Mouse (Mus musculus) midbrain, embryonic 14.5 days (tissue): ENCODE data around the gene Rnf44. TPM values are rescaled to one million over a fixed set of nuclear protein-coding genes. Genes with fewer than 3 reads are reported as not detected.

Experiments used
- ATAC-seq: fragments of 200-750 bp; cut with Nextera tagmentation; 2 replicates; pipeline ENCODE4 v1.8.0; 2017; ENCODE audit warnings: moderate number of reproducible peaks, moderate library complexity; ENCODE audit not compliant: low FRiP score, low TSS enrichment
- DNase-seq: peaks from one replicate; pipeline ENCODE4 v3.0.0-alpha.2; 2015
- H3K27ac ChIP-seq: fragments of 300-500 bp; sonication (generic); replicated peaks from 2 replicates; pipeline ENCODE4 v1.5.1; 2014; ENCODE audit warnings: mild to moderate bottlenecking, low read depth, low read length, moderate library complexity
- H3K27me3 ChIP-seq: fragments of 300-500 bp; sonication (generic); 2 replicates; pipeline ENCODE4 v1.6.1; 2014; ENCODE audit warnings: low read length, control low read depth, mixed read lengths; ENCODE audit not compliant: control insufficient read depth, insufficient read depth
- H3K36me3 ChIP-seq: fragments of 300-500 bp; sonication (generic); 2 replicates; pipeline ENCODE4 v1.6.1; 2014; ENCODE audit warnings: low read length, control low read depth; ENCODE audit not compliant: control insufficient read depth, insufficient read depth
- H3K4me1 ChIP-seq: fragments of 300-500 bp; sonication (generic); 2 replicates; pipeline ENCODE4 v1.6.1; 2014; ENCODE audit warnings: mild to moderate bottlenecking, antibody characterized with exemption, low read length, control low read depth; ENCODE audit not compliant: control insufficient read depth, insufficient read depth
- H3K4me2 ChIP-seq: fragments of 300-500 bp; sonication (generic); 2 replicates; pipeline ENCODE4 v1.6.1; 2014; ENCODE audit warnings: mild to moderate bottlenecking, low read length, moderate library complexity
- H3K4me3 ChIP-seq: fragments of 300-500 bp; sonication (generic); replicated peaks from 2 replicates; pipeline ENCODE4 v1.5.1; 2014; ENCODE audit warnings: low read depth, low read length
- H3K9ac ChIP-seq: fragments of 300-500 bp; sonication (generic); replicated peaks from 2 replicates; pipeline ENCODE4 v1.6.1; 2014; ENCODE audit warnings: mild to moderate bottlenecking, low read length, moderate library complexity
- H3K9me3 ChIP-seq: fragments of 300-500 bp; sonication (generic); 2 replicates; pipeline ENCODE4 v1.6.1; 2016; ENCODE audit warnings: low read length, control low read depth, mixed read lengths; ENCODE audit not compliant: control insufficient read depth
- WGBS: fragments of 180-500 bp; shearing (Covaris S2); extraction: QIAGEN DNeasy Blood & Tissue Kit; methylation state at CpG from one replicate; pipeline ENCODE4 v1.1.7; 2014; 5-methylcytosine and 5-hydroxymethylcytosine counted together
- polyA plus RNA-seq: library from polyadenylated mRNA; unstranded; fragments of >200 nt; fragmentation: Nextera tagmentation; extraction: Ambion mirVana; gene quantifications from 2 replicates; pipeline ENCODE4 v1.2.1, GENCODE M21; 2014

Rnf44 gene
- polyA plus RNA-seq = 78.6 and 88.1 TPM in 2 replicates

DNA sequence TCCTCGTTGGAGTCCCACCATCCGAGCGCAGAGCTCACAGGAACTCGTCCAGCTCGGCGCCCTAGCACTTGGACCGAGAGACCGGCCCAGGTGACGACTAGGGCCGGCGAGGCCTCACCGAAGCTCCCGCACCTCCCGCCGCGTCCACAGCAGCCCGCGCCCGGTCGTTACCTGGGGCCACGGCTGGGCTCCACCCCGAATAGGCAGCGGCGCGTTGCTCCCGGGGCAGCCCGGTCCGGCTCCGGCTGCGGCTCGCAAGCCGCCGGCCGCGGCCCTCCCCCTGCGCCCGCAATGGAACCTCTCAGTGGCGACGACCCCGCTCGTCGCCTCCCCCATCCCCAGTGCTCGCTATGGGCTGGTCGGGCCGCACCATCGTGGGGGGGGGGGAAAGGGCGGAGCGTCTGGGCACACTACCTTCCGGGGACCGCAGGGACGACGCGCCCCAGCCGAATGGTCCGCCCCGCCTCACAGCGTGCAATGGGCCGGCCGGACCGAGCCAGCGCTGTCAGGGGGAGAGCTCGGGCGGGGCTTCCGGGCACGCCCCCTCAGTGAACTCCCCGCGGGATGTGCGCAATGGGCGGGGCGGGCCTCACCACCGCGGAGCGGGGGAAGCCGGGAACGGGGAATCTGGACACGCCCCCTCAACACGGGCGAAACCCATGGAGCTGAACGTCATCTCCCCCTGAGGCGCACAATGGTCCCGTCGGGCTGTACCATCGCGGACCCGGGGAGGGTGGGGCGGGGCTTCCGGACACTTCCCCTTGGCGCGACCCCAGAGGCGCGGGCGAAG lies at the start of gene Rnf44:
TSS of gene Rnf44 (minus strand) at position 350 of the 790 bp plus-strand sequence.
- H3K4me3 ChIP-seq = peak within 1 kb of the TSS; percentile 97
- peak within 1 kb of the TSS; percentile 90 for H3K27ac ChIP-seq
- ATAC-seq = peak; percentile 98
- H3K36me3 ChIP-seq = no peaks in the 10 kb centered on the region
- under 1% methylated on average over 91 of the region's 92 CpGs for WGBS
- peak within 1 kb of the TSS; percentile 94 for H3K4me2 ChIP-seq
- DNase-seq = peak; percentile 100
- no peaks in the 10 kb centered on the region for H3K9me3 ChIP-seq
- H3K9ac ChIP-seq = peak within 1 kb of the TSS; percentile 93
- H3K27me3 ChIP-seq = no peaks in the 10 kb centered on the region
- peaks cover 22% of the 10 kb centered on the region for H3K4me1 ChIP-seq

DNA sequence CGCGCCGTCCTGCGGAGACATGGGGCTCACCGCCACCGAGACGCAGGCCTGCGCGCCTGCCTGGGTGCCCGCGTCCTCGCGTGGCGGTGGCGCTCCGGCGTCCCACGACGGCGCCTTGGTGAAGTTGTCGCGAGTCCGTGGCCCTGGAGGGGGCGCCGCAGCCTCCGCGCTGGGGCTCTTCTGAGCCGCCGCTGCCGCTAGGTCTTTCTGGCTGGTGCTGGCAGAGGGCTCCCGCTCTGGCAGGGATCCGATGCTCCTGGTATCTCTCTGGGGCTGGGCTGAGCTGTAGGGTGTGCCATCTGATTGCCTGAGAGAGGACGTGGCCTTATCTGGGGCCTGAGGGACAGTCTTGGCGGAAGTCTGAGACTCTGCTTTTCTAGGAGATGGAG lies 44.5 kb upstream of the Rnf44 start:
- WGBS = 3% methylated on average over 34 of the region's 34 CpGs
- ATAC-seq = no peak
- no peak overlapping the region; the same call in 1 of the 2 replicates for H3K9ac ChIP-seq
- H3K9me3 ChIP-seq = no peaks in the 10 kb centered on the region
- H3K4me3 ChIP-seq = peak overlapping the region; percentile 10; the same call in 1 of the 2 replicates
- H3K4me2 ChIP-seq = peak overlapping the region; percentile 39
- H3K36me3 ChIP-seq = peaks cover 79% of the 10 kb centered on the region
- H3K4me1 ChIP-seq = peaks cover 10% of the 10 kb centered on the region; the same call in 1 of the 2 replicates
- H3K27me3 ChIP-seq = peaks cover 18% of the 10 kb centered on the region; the same call in 1 of the 2 replicates
- no peak overlapping the region for H3K27ac ChIP-seq
- no peak for DNase-seq

DNA sequence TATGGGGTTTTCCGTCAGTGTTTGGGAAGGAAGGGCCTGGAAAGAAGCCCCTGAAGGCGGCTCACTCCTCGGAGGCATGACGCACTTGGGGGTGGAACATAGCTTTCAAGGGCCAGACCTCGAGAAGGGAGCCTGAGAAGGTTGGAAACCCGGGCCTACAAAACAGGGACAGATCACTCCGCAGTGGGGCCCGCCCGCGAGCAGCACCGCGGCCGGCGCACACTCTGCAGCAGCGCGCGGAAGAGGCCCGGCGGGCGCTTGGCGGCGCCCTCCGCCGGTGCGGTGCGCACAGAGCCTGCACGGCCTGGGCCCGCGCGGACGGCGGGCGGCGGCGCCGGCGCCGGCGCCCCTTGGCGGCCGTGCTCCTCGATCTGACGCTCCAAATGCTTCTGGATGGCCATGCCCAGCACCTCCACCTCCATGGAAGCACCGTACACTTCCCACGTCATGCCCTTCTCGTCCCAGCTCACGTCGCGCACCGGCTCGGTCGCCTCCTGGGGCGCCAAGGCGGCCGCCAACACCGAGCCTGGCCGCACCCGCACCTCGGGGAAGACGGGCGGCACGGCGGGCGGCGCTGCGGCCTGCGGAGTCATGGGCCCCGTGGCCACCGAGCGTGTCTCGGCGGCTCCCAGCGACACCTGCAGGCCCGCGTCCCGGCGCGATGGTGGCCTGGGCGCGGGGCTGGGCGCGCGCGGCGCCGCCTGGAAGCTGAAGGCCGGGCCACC lies 43.9 kb upstream of the Rnf44 start:
- peaks cover 75% of the 10 kb centered on the region for H3K36me3 ChIP-seq
- peak overlapping the region; percentile 39 for H3K4me2 ChIP-seq
- peak overlapping the region; percentile 10; the same call in 1 of the 2 replicates for H3K4me3 ChIP-seq
- DNase-seq (peak; percentile 62), ATAC-seq (0 out of 2 replicates have a peak, but pooled peaks have one; percentile 47)
- 0 out of 2 replicates have a peak overlapping the region, but pooled peaks have one; percentile 23 for H3K9ac ChIP-seq
- peaks cover 10% of the 10 kb centered on the region; the same call in 1 of the 2 replicates for H3K4me1 ChIP-seq
- no peaks in the 10 kb centered on the region for H3K9me3 ChIP-seq
- WGBS = 4% methylated on average over 86 of the region's 87 CpGs
- H3K27me3 ChIP-seq = peaks cover 18% of the 10 kb centered on the region; the same call in 1 of the 2 replicates
- H3K27ac ChIP-seq = no peak overlapping the region

DNA sequence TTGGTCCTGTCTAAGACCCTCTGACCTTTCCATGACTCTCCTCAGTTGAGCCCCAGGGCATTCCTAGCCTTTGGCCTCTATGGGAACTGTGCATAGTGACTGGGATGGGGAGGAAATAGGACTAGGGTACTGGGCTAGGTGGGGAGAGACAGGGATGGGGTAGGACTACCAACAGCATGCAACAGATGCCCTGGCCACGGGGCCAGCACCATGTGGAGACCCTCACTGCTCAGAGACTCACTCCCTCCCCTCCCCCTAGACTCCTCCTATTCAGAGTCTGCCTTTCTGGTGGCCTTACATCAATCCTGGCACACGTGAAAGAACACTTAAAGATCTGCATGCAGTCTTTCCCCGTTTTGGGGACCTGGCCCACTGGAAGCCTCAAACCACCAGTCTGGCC lies 43.2 kb upstream of the Rnf44 start:
- peaks cover 10% of the 10 kb centered on the region; the same call in 1 of the 2 replicates for H3K4me1 ChIP-seq
- H3K4me3 ChIP-seq = no peak overlapping the region
- no peak overlapping the region for H3K4me2 ChIP-seq
- no peak overlapping the region for H3K27ac ChIP-seq
- ATAC-seq (no peak), DNase-seq (no peak)
- WGBS = 30% methylated on average over 3 of the region's 3 CpGs
- peaks cover 75% of the 10 kb centered on the region for H3K36me3 ChIP-seq
- H3K9me3 ChIP-seq = no peaks in the 10 kb centered on the region
- H3K27me3 ChIP-seq = peaks cover 18% of the 10 kb centered on the region; the same call in 1 of the 2 replicates
- no peak overlapping the region for H3K9ac ChIP-seq

DNA sequence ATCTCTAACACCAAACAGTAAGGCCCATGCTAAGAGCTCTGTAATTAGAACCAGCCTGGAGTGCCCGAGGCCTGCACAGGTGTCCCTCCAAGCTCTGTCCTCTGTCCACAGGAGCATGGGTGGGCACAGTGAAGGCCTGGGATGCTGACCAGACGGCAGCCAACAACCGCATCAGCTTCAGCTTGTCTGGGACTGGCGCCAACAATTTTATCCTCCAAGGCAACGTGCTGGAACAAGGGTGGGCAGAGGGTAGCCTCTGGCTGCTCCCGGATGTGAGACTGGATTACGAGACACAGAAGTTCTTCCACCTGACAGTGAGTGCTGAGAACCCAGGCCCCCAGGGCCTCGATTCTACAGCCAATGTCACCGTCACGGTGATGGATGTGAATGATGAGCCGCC lies 32.4 kb upstream of the Rnf44 start:
- no peaks in the 10 kb centered on the region for H3K9me3 ChIP-seq
- H3K4me3 ChIP-seq = no peak overlapping the region
- no peak overlapping the region for H3K27ac ChIP-seq
- H3K9ac ChIP-seq = no peak overlapping the region
- H3K4me2 ChIP-seq = no peak overlapping the region
- ATAC-seq = no peak
- 73% methylated on average over 11 of the region's 11 CpGs for WGBS
- H3K27me3 ChIP-seq = no peaks in the 10 kb centered on the region
- DNase-seq = peak; percentile 30
- no peaks in the 10 kb centered on the region for H3K36me3 ChIP-seq
- H3K4me1 ChIP-seq = no peaks in the 10 kb centered on the region

DNA sequence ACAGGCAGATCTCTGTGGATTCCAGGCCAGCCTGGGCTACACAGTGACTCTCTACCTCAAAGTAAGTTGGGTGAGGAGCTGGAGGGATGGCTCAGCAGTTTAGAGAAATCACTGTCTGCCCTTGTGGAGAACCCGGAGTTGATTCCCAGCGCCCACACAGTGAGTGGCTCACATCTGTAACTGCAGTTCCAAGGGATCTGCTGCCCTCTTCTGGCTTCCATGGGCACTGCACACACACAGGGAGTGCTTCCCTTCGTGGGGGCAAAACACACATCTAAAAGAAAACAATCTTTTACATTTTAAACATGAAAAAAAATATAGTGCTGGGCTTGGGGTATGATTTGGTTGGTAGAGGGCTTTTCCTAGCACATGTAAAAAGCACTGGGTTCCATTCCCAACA lies 29.4 kb upstream of the Rnf44 start:
- DNase-seq (no peak), ATAC-seq (no peak)
- Histone ChIP-seq H3K9ac (no peak overlapping the region), H3K27me3 (no peaks in the 10 kb centered on the region), H3K9me3 (no peaks in the 10 kb centered on the region), H3K4me2 (no peak overlapping the region), H3K4me3 (no peak overlapping the region), H3K36me3 (no peaks in the 10 kb centered on the region), H3K4me1 (no peaks in the 10 kb centered on the region), H3K27ac (no peak overlapping the region)
- 91% methylated on average over 3 of the region's 3 CpGs for WGBS

DNA sequence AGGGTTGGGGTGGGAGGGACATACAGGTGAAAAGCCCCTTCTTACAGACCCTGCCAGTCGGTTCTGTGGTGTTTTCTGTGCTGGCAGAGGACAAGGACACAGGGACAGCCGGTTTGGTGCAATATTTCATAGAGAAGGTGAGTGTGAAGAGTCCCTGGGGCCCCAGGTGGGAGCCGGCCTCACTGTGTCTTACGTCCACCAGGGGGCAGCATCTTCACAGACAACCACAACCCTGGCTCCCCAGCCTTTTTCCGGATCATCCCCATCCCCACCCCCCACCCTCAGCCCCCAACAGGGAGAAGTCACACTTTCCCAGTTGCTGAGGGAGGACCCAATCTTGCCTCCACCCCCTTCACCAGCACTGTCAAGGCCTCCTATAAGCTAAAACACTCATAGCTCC lies 23.2 kb upstream of the Rnf44 start:
- 3% methylated on average over 5 of the region's 5 CpGs for WGBS
- Histone ChIP-seq H3K9me3 (no peaks in the 10 kb centered on the region), H3K27me3 (no peaks in the 10 kb centered on the region), H3K36me3 (no peaks in the 10 kb centered on the region), H3K9ac (no peak overlapping the region), H3K27ac (no peak overlapping the region), H3K4me1 (no peaks in the 10 kb centered on the region), H3K4me3 (no peak overlapping the region), H3K4me2 (no peak overlapping the region)
- ATAC-seq (no peak), DNase-seq (peak; percentile 80)

DNA sequence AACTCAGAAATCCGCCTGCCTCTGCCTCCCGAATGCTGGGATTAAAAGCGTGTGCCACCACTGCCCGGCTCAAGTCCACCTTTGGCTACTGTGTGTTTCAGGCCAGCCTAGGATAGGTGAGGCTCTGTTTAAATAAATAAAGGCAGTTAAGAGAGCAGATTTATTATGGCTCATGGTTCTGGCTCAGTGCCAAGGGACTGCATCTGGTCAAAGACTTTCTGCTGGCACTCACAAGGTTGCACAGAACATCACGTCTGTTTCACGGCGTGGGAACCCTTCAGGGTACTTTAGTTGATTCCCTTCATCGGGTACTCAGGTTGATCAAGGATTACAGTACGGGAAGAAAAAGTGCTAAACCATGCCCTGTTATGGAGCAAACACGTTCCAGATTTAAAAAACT lies 21.3 kb upstream of the Rnf44 start:
- no peak for DNase-seq
- 85% methylated on average over 10 of the region's 10 CpGs for WGBS
- Histone ChIP-seq H3K27me3 (no peaks in the 10 kb centered on the region), H3K9me3 (no peaks in the 10 kb centered on the region), H3K4me3 (no peak overlapping the region), H3K4me1 (no peaks in the 10 kb centered on the region), H3K9ac (no peak overlapping the region), H3K36me3 (no peaks in the 10 kb centered on the region), H3K27ac (no peak overlapping the region), H3K4me2 (no peak overlapping the region)
- no peak for ATAC-seq
